Mouse (Mus musculus): ENCODE measurements around the gene Nelfa.
"Not testable (repeated sequence)": the region's sequence is repeated elsewhere in the genome, so short reads cannot be mapped to it uniquely, and the experiment has no call there.

Gene Nelfa

GRCm38 (mm10) chr5:33936120-33936707 is at the start of gene Nelfa:
Gene Nelfa, minus strand, starts transcription at chr5:33936413.
- DNase-seq (ENCODE audit: inconsistent ontology term): peak; percentile 99

GRCm38 (mm10) chr5:33983309-33984121 is 47.3 kb upstream of the Nelfa start, which contains the start of gene Gm1673:
Gene Gm1673, plus strand, starts transcription at chr5:33983433.
- peak; percentile 88 for DNase-seq (ENCODE audit: inconsistent ontology term)

GRCm38 (mm10) chr5:33982731-33983259 is 46.6 kb upstream of the Nelfa start:
- peak; percentile 29 for DNase-seq (ENCODE audit: inconsistent ontology term)

DNA sequence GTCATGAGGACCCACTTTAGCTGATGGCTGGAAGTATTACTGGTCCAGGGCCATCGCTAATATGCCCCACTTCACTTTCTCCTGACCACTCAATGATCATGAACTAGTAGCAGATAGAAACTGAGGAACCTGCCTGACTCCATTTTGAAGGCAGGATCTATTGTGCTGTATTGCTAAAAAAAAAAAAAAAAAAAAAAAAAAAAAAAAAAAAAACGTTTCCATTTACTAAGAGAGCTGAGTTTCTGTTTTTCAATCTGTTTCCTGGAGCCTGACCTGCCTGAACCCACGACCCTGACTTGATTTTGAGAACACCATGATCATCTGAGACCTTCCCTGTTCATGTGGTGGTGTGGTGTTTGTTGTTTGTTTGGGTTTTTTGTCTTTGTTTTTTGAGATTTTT is 40.1 kb upstream of the Nelfa start:
- DNase-seq (ENCODE audit: inconsistent ontology term): no peak

DNA sequence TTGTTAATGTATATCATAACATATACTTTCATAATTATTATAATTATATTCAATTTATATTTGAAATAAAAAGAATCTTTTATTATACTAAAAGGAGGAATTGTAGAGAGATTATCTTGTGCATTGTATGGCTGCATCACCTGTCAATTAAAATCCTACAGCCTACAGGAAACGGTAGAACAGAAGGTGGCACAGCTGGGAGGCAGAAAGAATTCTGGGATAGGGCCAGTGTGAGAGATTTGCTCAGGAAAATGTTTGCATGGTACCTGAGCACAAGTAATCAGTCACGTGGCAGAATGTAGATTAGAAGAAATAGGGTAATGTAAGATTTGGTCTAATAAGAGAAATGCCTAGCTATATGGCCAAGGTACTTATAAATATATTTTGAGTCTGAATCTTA is 38.5 kb upstream of the Nelfa start:
- no peak for DNase-seq (ENCODE audit: inconsistent ontology term)

- DNase-seq (ENCODE audit: inconsistent ontology term): no peak
Observed at GRCm38 (mm10) chr5:33959382-33959781, 23.2 kb upstream of the Nelfa start.

DNA sequence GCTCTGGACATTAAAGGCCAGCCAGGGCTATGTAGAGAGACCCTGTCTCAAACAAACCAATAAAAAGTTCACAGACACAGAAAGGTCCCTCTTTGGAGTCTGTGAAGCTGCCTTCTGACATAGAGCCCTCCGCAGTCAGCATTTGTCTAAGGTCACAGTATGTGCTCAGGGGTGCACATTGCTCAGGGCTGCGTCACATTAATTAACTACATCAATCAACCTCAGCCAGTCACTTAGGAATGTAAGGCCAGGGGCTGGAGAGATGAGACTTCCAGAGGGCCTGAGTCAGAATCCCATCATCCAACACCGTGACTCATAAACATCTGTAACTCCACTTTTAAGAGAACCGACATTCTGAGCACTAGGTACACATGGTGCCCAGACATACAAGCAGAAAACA is 19.7 kb upstream of the Nelfa start:
- peak; percentile 54 for DNase-seq (ENCODE audit: inconsistent ontology term)

DNA sequence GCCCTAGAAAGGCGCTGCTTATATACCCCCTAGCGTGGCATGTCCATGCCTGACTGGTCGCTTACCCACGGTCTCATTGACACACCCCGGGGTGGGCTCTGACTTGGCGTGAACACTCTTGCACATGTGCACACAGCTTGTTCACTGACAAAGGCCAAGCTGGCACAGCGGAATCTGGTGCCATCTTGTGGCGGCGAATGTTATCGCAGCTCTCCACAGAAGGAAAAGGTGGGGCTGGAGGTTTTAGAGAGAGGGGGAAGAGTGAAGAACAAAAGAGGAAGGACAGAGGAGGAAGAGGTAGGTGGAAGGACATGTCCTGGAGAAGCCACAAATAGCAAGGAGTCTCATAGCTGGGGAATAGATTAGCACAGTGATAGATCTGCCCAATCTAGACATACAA is 18.1 kb upstream of the Nelfa start:
- peak; percentile 42 for DNase-seq (ENCODE audit: inconsistent ontology term)

GRCm38 (mm10) chr5:33953471-33954185 is 17.4 kb upstream of the Nelfa start:
- no peak for DNase-seq (ENCODE audit: inconsistent ontology term)

DNA sequence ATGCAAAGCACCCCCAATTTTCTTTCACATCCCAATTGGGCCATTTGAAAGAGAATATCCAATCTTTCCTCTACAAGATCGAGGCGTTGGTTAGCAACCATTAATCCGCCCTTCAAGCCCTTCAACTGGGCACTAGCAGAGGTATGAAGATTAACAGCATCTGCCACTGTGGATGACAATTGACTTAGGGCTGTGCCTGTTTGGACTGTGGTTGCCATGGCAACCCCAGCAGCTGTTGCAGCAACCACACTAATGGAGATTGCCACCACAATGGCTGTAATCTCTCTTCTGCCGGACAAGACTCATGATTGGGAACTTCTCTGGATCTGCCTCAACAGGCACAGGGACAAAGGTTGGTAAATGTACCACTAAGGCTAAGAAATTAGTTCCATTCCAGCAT is 12.1 kb upstream of the Nelfa start:
- DNase-seq (ENCODE audit: inconsistent ontology term): no peak

DNA sequence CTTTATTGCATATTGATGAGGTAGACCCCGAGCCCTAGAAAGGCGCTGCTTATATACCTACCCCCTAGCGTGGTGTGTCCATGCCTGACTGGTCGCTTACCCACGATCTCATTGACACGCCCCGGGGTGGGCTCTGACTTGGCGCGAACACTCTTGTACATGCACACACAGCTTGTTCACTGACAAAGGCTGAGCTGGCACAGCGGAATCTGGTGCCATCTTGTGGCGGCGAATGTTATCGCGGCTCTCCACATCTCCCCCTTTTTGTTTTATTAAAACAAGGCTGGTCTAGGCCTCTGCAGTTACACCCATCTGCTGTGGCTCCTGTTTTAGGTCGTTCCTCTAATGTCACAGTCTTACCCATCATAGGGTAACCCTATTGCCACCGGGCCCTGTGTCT is 10.8 kb upstream of the Nelfa start:
- DNase-seq (ENCODE audit: inconsistent ontology term): not testable (repeated sequence)

DNA sequence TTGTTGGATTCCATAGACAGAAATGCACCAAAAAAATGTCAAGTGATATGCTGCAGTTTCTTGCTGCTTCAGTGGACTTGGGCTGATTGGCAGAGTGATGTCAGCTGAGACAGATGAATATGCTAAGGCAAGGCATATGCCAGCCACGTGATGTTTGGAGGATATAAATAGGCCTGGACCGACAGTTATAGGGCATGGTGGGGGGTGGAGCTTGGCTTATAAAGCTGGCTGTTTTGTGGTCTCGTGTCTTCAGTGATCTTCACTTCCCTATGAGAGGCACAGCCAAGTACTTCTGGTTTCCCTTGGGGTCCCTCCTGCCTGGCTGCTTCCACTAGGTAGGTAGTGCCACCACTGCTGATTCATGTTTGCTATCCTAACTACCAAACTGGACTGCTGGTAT is 2.2 kb upstream of the Nelfa start:
- no peak for DNase-seq (ENCODE audit: inconsistent ontology term)

DNA sequence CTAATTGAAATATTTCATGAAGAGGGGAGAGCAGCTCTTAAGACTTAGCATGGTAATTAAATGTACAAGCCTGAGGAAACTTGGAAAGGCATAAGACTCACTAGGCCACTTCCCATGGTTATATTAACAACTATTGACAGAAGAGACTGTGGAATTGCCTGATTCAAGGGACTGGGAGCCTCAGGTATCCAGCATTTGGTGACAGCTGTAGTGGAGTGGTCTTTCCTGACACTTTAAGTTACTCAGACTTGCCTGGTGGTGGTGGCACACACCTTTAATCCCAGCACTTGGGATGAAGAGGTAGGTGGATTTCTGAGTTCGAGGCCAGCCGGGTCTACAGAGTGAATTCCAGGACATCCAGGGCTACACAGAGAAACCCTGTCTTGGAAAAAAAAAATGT is 1.0 kb upstream of the Nelfa start:
- no peak for DNase-seq (ENCODE audit: inconsistent ontology term)

DNA sequence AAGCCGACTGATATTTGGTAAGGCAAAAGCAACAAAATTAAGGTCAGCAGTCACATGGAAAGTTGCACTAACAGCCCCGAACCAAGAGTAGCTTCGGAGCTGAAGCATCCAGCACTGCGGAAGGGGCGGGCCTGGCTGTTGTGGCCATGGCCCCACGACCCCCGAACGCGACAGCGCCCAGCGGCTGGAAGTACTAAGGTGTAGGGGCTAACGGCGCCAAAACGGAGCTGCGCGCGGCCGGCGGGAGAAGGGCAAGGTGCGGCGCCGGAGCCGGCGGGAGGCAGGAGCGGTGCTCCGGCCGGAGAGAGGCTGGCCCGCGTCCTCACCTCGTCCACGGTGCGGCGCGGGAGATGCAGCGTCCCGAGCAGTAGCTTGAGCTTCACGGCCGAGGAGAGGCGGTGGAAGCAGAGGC is 507 bp downstream of the Nelfa start:
- DNase-seq (ENCODE audit: inconsistent ontology term): no peak

DNA sequence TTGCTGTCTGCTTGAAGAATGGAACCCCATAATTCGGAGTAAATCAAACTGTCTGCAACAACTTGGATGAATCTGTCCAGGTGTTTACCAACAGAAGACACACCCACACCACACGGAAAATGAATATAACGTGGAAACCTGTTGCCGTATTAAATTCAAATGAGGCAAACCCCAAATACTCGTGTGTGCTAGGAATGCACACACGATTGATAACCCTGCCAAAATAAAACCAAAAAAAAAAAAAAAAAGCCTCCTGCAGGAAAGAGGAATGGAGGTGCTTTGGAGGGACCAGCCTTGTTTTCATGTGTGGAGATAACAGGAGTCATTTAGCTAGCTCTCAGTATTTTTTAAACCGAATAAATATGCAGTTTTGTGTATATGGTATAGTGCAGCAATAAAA is 1.3 kb downstream of the Nelfa start:
- DNase-seq (ENCODE audit: inconsistent ontology term): no peak

- DNase-seq (ENCODE audit: inconsistent ontology term): no peak
Observed at GRCm38 (mm10) chr5:33934081-33934480, 2.1 kb downstream of the Nelfa start.

DNA sequence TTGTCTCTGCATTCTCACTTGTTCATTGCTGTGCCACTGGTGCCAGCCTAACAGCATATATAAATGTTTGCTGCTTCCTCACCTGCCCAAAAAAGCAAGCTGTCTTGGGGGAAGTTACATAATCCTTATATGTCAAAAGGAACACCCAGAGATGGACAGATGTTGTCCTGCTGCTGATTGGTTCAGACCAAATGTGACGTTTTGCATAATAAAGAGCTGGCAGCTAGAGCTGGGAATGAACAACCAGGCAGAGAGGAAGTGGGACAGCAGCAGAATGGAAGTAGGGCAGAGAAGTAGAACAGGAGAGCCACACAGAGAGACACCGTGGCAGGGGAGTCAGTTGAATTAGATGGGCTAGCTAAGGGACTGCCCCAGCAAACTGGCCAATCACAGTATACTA is 3.8 kb downstream of the Nelfa start:
- DNase-seq (ENCODE audit: inconsistent ontology term): no peak

DNA sequence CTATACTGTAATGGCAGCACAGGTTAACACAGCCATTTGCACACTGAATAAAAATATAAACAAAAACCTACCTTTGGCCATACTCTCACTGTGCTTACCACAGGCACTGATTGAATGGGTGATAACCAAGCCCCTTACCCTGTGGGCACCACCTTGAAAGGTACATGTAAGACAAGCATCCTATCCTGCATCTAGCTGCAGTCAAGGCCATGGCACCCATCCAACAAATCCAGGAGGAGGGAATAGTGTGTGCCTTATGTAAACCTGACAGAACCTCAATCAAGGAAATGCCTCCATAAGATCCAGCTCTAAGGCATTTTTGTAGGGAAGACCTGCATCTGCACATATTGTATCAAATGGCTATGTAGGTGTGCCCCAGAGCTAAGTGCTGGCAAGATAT is 10.0 kb downstream of the Nelfa start:
- no peak for DNase-seq (ENCODE audit: inconsistent ontology term)

DNA sequence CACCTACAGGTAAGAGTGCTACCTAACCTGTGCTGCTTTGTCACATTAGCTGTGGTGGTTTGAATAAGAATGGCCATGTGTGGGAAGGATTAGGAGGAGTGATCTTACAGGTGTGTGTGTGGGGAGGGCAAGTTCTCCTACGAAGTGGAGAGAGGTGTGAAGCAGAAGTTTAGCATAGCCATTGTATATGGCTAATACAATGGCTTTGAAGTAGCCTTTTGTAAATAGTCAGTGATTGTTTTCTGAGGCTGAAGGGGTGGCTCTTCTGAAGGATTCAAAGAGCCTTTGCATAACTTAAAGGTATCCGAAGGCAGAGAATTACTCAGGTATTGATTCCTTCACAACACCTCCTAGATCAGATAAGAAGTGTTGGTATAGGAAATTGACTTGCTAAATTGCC is 13.6 kb downstream of the Nelfa start:
- DNase-seq (ENCODE audit: inconsistent ontology term): no peak

- no peak for DNase-seq (ENCODE audit: inconsistent ontology term)
Observed at GRCm38 (mm10) chr5:33921486-33922235, 14.6 kb downstream of the Nelfa start.

DNA sequence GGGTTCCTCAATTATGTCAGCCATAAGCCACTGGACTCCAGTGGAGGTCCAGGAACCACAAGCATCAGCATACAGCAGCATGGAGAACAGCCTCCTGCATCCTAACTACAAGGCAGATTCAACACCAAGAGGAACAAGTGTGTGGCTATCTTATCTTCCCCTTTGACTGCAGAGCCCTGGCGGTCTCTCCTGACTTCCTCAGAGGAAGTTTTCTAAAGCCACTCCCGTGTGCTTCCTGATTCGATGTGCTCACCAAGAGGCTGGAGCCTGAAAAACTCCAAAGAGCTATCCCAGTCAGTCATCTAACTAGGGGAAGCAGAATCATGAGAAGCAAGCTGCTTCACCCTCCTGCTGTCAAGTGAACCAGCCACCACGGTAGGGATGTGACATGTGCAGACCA is 15.3 kb downstream of the Nelfa start:
- no peak for DNase-seq (ENCODE audit: inconsistent ontology term)

DNA sequence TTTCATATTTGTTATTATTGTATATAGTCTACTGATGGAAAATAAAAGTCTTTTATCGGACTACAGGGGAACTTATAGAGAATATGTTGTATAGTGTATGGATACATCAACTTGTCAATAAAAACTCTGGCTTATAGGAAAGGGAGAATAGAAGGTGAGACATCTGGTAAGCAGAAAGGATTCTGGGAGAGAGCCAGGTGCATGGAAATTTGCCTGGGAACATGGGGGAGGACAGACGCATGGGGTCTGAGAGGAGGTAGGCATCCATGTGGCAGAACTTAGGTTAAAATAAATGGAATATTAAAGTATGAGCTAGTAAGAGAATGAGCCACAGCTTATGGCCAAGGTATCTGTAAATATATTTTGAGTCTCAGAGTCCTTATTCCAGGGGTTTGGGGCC is 16.2 kb downstream of the Nelfa start:
- no peak for DNase-seq (ENCODE audit: inconsistent ontology term)
